In genomic region chr1:191573906-191574639, GRCm38 (mm10) we compare ENCODE assay signal across 8 mouse cellular contexts. TPM values are rescaled to one million over a fixed set of nuclear protein-coding genes. Genes with fewer than 3 reads are reported as not detected.
DNase-seq lines count a peak whose midpoint lies in the region; ATAC-seq and TF ChIP-seq lines count a peak whose summit lies in the region.

No protein-coding gene starts in this region.

- H3K36me3 ChIP-seq in heart, embryonic 10.5 days, result peaks cover 18% of the 10 kb centered on the region; the same call in 1 of the 2 replicates
- H3K36me3 ChIP-seq in embryonic facial prominence, embryonic 14.5 days (ENCODE audit: control insufficient read depth, insufficient read depth, low read length), result peaks cover 15% of the 10 kb centered on the region; the same call in 1 of the 2 replicates
- H3K36me3 ChIP-seq in liver, embryonic 11.5 days (ENCODE audit: control insufficient read depth, insufficient read depth, low read length), result peaks cover 13% of the 10 kb centered on the region
- H3K36me3 ChIP-seq in kidney, adult 2 months (ENCODE audit: control insufficient read depth, insufficient read depth, low read length), result no peaks in the 10 kb centered on the region

- H3K9me3 ChIP-seq in heart, embryonic 10.5 days, result no peaks in the 10 kb centered on the region
- no peaks in the 10 kb centered on the region for H3K9me3 ChIP-seq in embryonic facial prominence, embryonic 14.5 days (ENCODE audit: control insufficient read depth, low read length)
- no peaks in the 10 kb centered on the region for H3K9me3 ChIP-seq in liver, embryonic 11.5 days (ENCODE audit: control insufficient read depth, low read length)

- peak overlapping the region; percentile 91 for H3K9ac ChIP-seq in embryonic facial prominence, embryonic 14.5 days (ENCODE audit: low read depth, low read length)
- peak overlapping the region; percentile 95 for H3K9ac ChIP-seq in liver, embryonic 11.5 days (ENCODE audit: low read depth, low read length)

- DNase-seq in heart, embryonic 10.5 days (ENCODE audit: low spot score), result no peak
- no peak for DNase-seq in heart, adult 9 months (ENCODE audit: low spot score in 2 of 2)
- peak; percentile 39 for DNase-seq in CD4-positive helper T cell, adult 2 months (ENCODE audit: low read depth, low spot score)
- no peak for DNase-seq in embryonic facial prominence, embryonic 14.5 days (ENCODE audit: low spot score)
- DNase-seq in liver, embryonic 11.5 days (ENCODE audit: low spot score), result peak; percentile 38
- peak; percentile 16 for DNase-seq in yolk sac, embryonic 10.5 days (ENCODE audit: low spot score)
- DNase-seq in kidney, adult 2 months, result no peak
- no peak for DNase-seq in cerebellum, adult 8-10 months

- TF ChIP-seq CTCF in kidney, adult 2 months (conservative IDR thresholded peaks at IDR 0.05; ENCODE audit: insufficient read depth, insufficient read length, low read depth, low read length), result no peak

- H3K4me3 ChIP-seq in heart, embryonic 10.5 days, result peak overlapping the region; percentile 92
- peak overlapping the region; percentile 91 for H3K4me3 ChIP-seq in embryonic facial prominence, embryonic 14.5 days (ENCODE audit: low read depth, low read length)
- H3K4me3 ChIP-seq in liver, embryonic 11.5 days (ENCODE audit: low read depth, low read length), result peak overlapping the region; percentile 70
- no peak overlapping the region for H3K4me3 ChIP-seq in kidney, adult 2 months (ENCODE audit: insufficient read depth, low read depth, low read length)

- TF ChIP-seq POLR2A in kidney, adult 2 months (IDR thresholded peaks at IDR 0.05; ENCODE audit: low read depth, low read length), result no peak

- H3K4me1 ChIP-seq in heart, embryonic 10.5 days, result peaks cover 18% of the 10 kb centered on the region
- peaks cover 21% of the 10 kb centered on the region for H3K4me1 ChIP-seq in embryonic facial prominence, embryonic 14.5 days (ENCODE audit: control insufficient read depth, insufficient read depth, low read length)
- peaks cover 18% of the 10 kb centered on the region for H3K4me1 ChIP-seq in liver, embryonic 11.5 days (replicated peaks; ENCODE audit: control insufficient read depth, insufficient read depth, low read length)
- H3K4me1 ChIP-seq in kidney, adult 2 months (ENCODE audit: control insufficient read depth, insufficient read depth, low read length), result peaks cover 10% of the 10 kb centered on the region

- no peaks in the 10 kb centered on the region for H3K27me3 ChIP-seq in heart, embryonic 10.5 days (ENCODE audit: insufficient read depth, poor library complexity, severe bottlenecking)
- H3K27me3 ChIP-seq in embryonic facial prominence, embryonic 14.5 days (replicated peaks; ENCODE audit: control insufficient read depth, insufficient read depth, low read length), result no peaks in the 10 kb centered on the region
- no peaks in the 10 kb centered on the region for H3K27me3 ChIP-seq in liver, embryonic 11.5 days (replicated peaks; ENCODE audit: control insufficient read depth, insufficient read depth, low read length)
- H3K27me3 ChIP-seq in kidney, adult 2 months (replicated peaks; ENCODE audit: control insufficient read depth, insufficient read depth, low read length), result no peaks in the 10 kb centered on the region

- H3K27ac ChIP-seq in heart, embryonic 10.5 days, result peak overlapping the region; percentile 97
- peak overlapping the region; percentile 95 for H3K27ac ChIP-seq in embryonic facial prominence, embryonic 14.5 days (replicated peaks; ENCODE audit: low read depth, low read length)
- H3K27ac ChIP-seq in liver, embryonic 11.5 days (ENCODE audit: low read depth, low read length), result peak overlapping the region; percentile 90
- no peak overlapping the region for H3K27ac ChIP-seq in kidney, adult 2 months (ENCODE audit: insufficient read depth, low read depth, low read length)

- no peak for ATAC-seq in embryonic facial prominence, embryonic 14.5 days (ENCODE audit: low read depth)
- ATAC-seq in liver, embryonic 11.5 days (replicated peaks; ENCODE audit: low FRiP score), result no peak

- peak overlapping the region; percentile 77 for H3K4me2 ChIP-seq in embryonic facial prominence, embryonic 14.5 days (ENCODE audit: low read depth, low read length)
- H3K4me2 ChIP-seq in liver, embryonic 11.5 days, result peak overlapping the region; percentile 82

- WGBS in heart, embryonic 10.5 days, result 3% methylated on average over 13 of the region's 13 CpGs
- 2% methylated on average over 13 of the region's 13 CpGs for WGBS in embryonic facial prominence, embryonic 14.5 days
- 2% methylated on average over 13 of the region's 13 CpGs for WGBS in liver, embryonic 11.5 days
- 9% methylated on average over 13 of the region's 13 CpGs for WGBS in kidney, adult 2 months

RNA-seq across cellular contexts. Expression of gene Dtl, which starts 1.3 kb away (rescaled TPM):
- 45.5 and 53.6 TPM in 2 replicates for polyA plus RNA-seq in heart, embryonic 10.5 days (2016; fragmentation: Nextera tagmentation; extraction: Ambion mirVana)
- polyA plus RNA-seq in embryonic facial prominence, embryonic 14.5 days (2014; fragmentation: Nextera tagmentation; extraction: Ambion mirVana), result 37.6 and 43.0 TPM in 2 replicates
- 70.9 and 79.9 TPM in 2 replicates for polyA plus RNA-seq in liver, embryonic 11.5 days (2014; fragmentation: Nextera tagmentation; extraction: Ambion mirVana)
- 0.14 and 0.20 TPM in 2 replicates for polyA plus RNA-seq in kidney, adult 2 months (2012; rRNA removed)

RNA-seq across cellular contexts. Expression of gene Ints7, which starts 1.4 kb away (rescaled TPM):
- polyA plus RNA-seq in heart, embryonic 10.5 days (2016; fragmentation: Nextera tagmentation; extraction: Ambion mirVana), result 52.9 and 58.7 TPM in 2 replicates
- polyA plus RNA-seq in embryonic facial prominence, embryonic 14.5 days (2014; fragmentation: Nextera tagmentation; extraction: Ambion mirVana), result 31.1 and 39.1 TPM in 2 replicates
- polyA plus RNA-seq in liver, embryonic 11.5 days (2014; fragmentation: Nextera tagmentation; extraction: Ambion mirVana), result 54.1 and 57.6 TPM in 2 replicates
- polyA plus RNA-seq in kidney, adult 2 months (2012; rRNA removed), result 12.2 and 12.7 TPM in 2 replicates

Comparison
In these comparisons a context has a peak if more than half of its experiments do, and no peak if none do; other contexts are left out.
1. DNase-seq: peak in CD4-positive helper T cell, adult 2 months (single experiment), liver, embryonic 11.5 days (single experiment) and yolk sac, embryonic 10.5 days (single experiment); none in heart, embryonic 10.5 days (single experiment), heart, adult 9 months (0 of 2), embryonic facial prominence, embryonic 14.5 days (single experiment), kidney, adult 2 months (single experiment) and cerebellum, adult 8-10 months (single experiment).
2. RNA of gene Dtl, which starts 1.3 kb away (polyA plus RNA-seq): 70.9 to 79.9 TPM in liver, embryonic 11.5 days, 45.5 to 53.6 TPM in heart, embryonic 10.5 days and 37.6 to 43.0 TPM in embryonic facial prominence, embryonic 14.5 days; 0.14 to 0.20 TPM in kidney, adult 2 months; every median in the first group is over 10 times any median in the second.